In genomic region chr13:48870771-48871731, GRCm38 (mm10) we compare ENCODE assay signal across 8 mouse cellular contexts. TPM values are rescaled to one million over a fixed set of nuclear protein-coding genes. Genes with fewer than 3 reads are reported as not detected.
DNase-seq lines count a peak whose midpoint lies in the region; ATAC-seq and TF ChIP-seq lines count a peak whose summit lies in the region.

Gene Phf2 (minus strand): TSS chr13:48871119.

- H3K9me3 ChIP-seq in forebrain, embryonic 16.5 days (ENCODE audit: control insufficient read depth, low read length) = no peaks in the 10 kb centered on the region
- no peaks in the 10 kb centered on the region for H3K9me3 ChIP-seq in hindbrain, embryonic 10.5 days
- no peaks in the 10 kb centered on the region for H3K9me3 ChIP-seq in stomach, postnatal 0 days (ENCODE audit: control insufficient read depth, low read length)

- H3K27ac ChIP-seq in bone marrow macrophage, adult 2 months (ENCODE audit: insufficient read depth, low read depth, low read length) = no peak within 1 kb of the TSS
- H3K27ac ChIP-seq in forebrain, embryonic 16.5 days (ENCODE audit: low read length) = peak within 1 kb of the TSS; percentile 78
- H3K27ac ChIP-seq in hindbrain, embryonic 10.5 days = peak within 1 kb of the TSS; percentile 99
- peak within 1 kb of the TSS; percentile 97 for H3K27ac ChIP-seq in stomach, postnatal 0 days (replicated peaks)

- peak; percentile 54 for ATAC-seq in forebrain, embryonic 16.5 days
- no peak for ATAC-seq in megakaryocyte-erythroid progenitor cell, adult 5-6 weeks (replicated peaks; ENCODE audit: low FRiP score, low TSS enrichment, poor library complexity, severe bottlenecking)
- peak; percentile 11; the same call in 1 of the 2 replicates for ATAC-seq in stomach, postnatal 0 days (ENCODE audit: low FRiP score, low TSS enrichment)

- H3K4me3 ChIP-seq in bone marrow macrophage, adult 2 months (ENCODE audit: insufficient read depth, low read length) = peak within 1 kb of the TSS; percentile 83
- peak within 1 kb of the TSS; percentile 63 for H3K4me3 ChIP-seq in forebrain, embryonic 16.5 days (replicated peaks; ENCODE audit: low read length)
- H3K4me3 ChIP-seq in hindbrain, embryonic 10.5 days = peak within 1 kb of the TSS; percentile 97
- peak within 1 kb of the TSS; percentile 83 for H3K4me3 ChIP-seq in stomach, postnatal 0 days (ENCODE audit: low read depth, low read length)

- H3K9ac ChIP-seq in forebrain, embryonic 16.5 days (replicated peaks; ENCODE audit: low read depth, low read length) = peak within 1 kb of the TSS; percentile 94
- peak within 1 kb of the TSS; percentile 100 for H3K9ac ChIP-seq in stomach, postnatal 0 days (ENCODE audit: low read length)

- under 1% methylated on average over 68 of the region's 117 CpGs for WGBS in forebrain, embryonic 16.5 days
- 11% methylated on average over 117 of the region's 117 CpGs for WGBS in hindbrain, embryonic 10.5 days
- 1% methylated on average over 19 of the region's 117 CpGs for WGBS in stomach, postnatal 0 days

- no peaks in the 10 kb centered on the region for H3K27me3 ChIP-seq in forebrain, embryonic 16.5 days (replicated peaks; ENCODE audit: control insufficient read depth, insufficient read depth, low read length)
- H3K27me3 ChIP-seq in hindbrain, embryonic 10.5 days (ENCODE audit: insufficient read depth, poor library complexity, severe bottlenecking) = no peaks in the 10 kb centered on the region
- H3K27me3 ChIP-seq in stomach, postnatal 0 days (ENCODE audit: control insufficient read depth, insufficient read depth, low read length) = no peaks in the 10 kb centered on the region

- peak within 1 kb of the TSS; percentile 85 for H3K4me2 ChIP-seq in forebrain, embryonic 16.5 days (ENCODE audit: low read length)
- peak within 1 kb of the TSS; percentile 94 for H3K4me2 ChIP-seq in stomach, postnatal 0 days (replicated peaks; ENCODE audit: low read depth)

- TF ChIP-seq POLR2A in bone marrow macrophage, adult 2 months (IDR thresholded peaks at IDR 0.05; ENCODE audit: borderline replicate concordance, low read depth, low read length) = no peak

- intact Hi-C loops in left cerebral cortex, postnatal 36 days (cut with DNase I) = loop anchor here (5.0 kb wide), 1 partner anchor 96 kb away; the partner anchor contains the start of gene Fam120a

- no peak for TF ChIP-seq EP300 in stomach, postnatal 0 days (optimal IDR thresholded peaks at IDR 0.05)

- peaks cover 40% of the 10 kb centered on the region for H3K4me1 ChIP-seq in bone marrow macrophage, adult 2 months (ENCODE audit: control insufficient read depth, insufficient read depth, low read length)
- peaks cover 33% of the 10 kb centered on the region for H3K4me1 ChIP-seq in forebrain, embryonic 16.5 days (replicated peaks; ENCODE audit: control insufficient read depth, insufficient read depth, low read length)
- peaks cover 53% of the 10 kb centered on the region for H3K4me1 ChIP-seq in hindbrain, embryonic 10.5 days (replicated peaks)
- H3K4me1 ChIP-seq in stomach, postnatal 0 days (replicated peaks; ENCODE audit: control insufficient read depth, insufficient read depth) = peaks cover 19% of the 10 kb centered on the region

- no peaks in the 10 kb centered on the region for H3K36me3 ChIP-seq in forebrain, embryonic 16.5 days (ENCODE audit: control insufficient read depth, insufficient read depth)
- H3K36me3 ChIP-seq in hindbrain, embryonic 10.5 days = peaks cover 18% of the 10 kb centered on the region
- no peaks in the 10 kb centered on the region for H3K36me3 ChIP-seq in stomach, postnatal 0 days (ENCODE audit: control insufficient read depth, insufficient read depth, low read length)

- no peak for DNase-seq in layer of hippocampus, adult 18-20 months (ENCODE audit: low spot score in 2 of 2)
- DNase-seq in layer of hippocampus, adult 9-11 months = no peak
- peak; percentile 68 for DNase-seq in hindbrain, embryonic 10.5 days (ENCODE audit: low spot score)
- peak in 1 of 2 experiments; percentile 52 for DNase-seq in left cerebral cortex, postnatal 36 days (ENCODE audit: low spot score in 2 of 2)
- peak; percentile 51 for DNase-seq in stomach, postnatal 0 days (ENCODE audit: low spot score)

- TF ChIP-seq CTCF in bone marrow macrophage, adult 2 months (IDR thresholded peaks at IDR 0.05; ENCODE audit: low read depth, low read length) = no peak
- no peak for TF ChIP-seq CTCF in stomach, postnatal 0 days (IDR thresholded peaks at IDR 0.05; ENCODE audit: low read depth)

RNA-seq across cellular contexts. Expression of gene Phf2, which starts in this region (rescaled TPM):
- total RNA-seq in layer of hippocampus, adult 18-20 months (2021) = 10 to 100 TPM; 41.0 to 41.7 TPM
- polyA plus RNA-seq in bone marrow macrophage, adult 2 months (2012; ENCODE audit: insufficient read depth, insufficient read length, missing spikeins) = 19.2 and 20.4 TPM in 2 replicates
- polyA plus RNA-seq in forebrain, embryonic 16.5 days (2015; fragmentation: Nextera tagmentation; extraction: Ambion mirVana) = 10.2 and 11.5 TPM in 2 replicates
- 6.9 and 8.7 TPM in 2 replicates for polyA plus RNA-seq in hindbrain, embryonic 10.5 days (2016; fragmentation: Nextera tagmentation; extraction: Ambion mirVana)
- 10 to 100 TPM; 32.8 to 38.3 TPM for total RNA-seq in left cerebral cortex, postnatal 36 days (2021)
- 25.2 and 26.1 TPM in 2 replicates for total RNA-seq in megakaryocyte-erythroid progenitor cell, adult 5-6 weeks (2014; fragmentation: Nextera tagmentation)
- 6.1 and 10.9 TPM in 2 replicates for total RNA-seq in megakaryocyte-erythroid progenitor cell, adult 5-6 weeks (2017)
- polyA plus RNA-seq in stomach, postnatal 0 days (2015; fragmentation: Nextera tagmentation; extraction: Ambion mirVana) = 2.7 and 2.9 TPM in 2 replicates

Comparison
In these comparisons a context has a peak if more than half of its experiments do, and no peak if none do; other contexts are left out.
1. DNase-seq: peak in hindbrain, embryonic 10.5 days (single experiment) and stomach, postnatal 0 days (single experiment); none in layer of hippocampus, adult 18-20 months (0 of 2) and layer of hippocampus, adult 9-11 months (single experiment).
2. Peak in every context shown above with its lines, with median percentiles within 50 percentile points of each other: H3K4me3 ChIP-seq.